Mouse (Mus musculus) bone marrow macrophage, adult 2 months (primary cell): Measurements from ENCODE around the gene Fam234a.

ENCODE experiments used
- CTCF ChIP-seq: IDR thresholded peaks from 2 replicates; pipeline ENCODE4 v1.5.1; 2012; ENCODE audit warnings: low read depth, mild to moderate bottlenecking, low read length, moderate library complexity
- POLR2A ChIP-seq: IDR thresholded peaks from 2 replicates; pipeline ENCODE4 v1.6.1; 2012; ENCODE audit warnings: mild to moderate bottlenecking, low read depth, low read length, borderline replicate concordance

DNA sequence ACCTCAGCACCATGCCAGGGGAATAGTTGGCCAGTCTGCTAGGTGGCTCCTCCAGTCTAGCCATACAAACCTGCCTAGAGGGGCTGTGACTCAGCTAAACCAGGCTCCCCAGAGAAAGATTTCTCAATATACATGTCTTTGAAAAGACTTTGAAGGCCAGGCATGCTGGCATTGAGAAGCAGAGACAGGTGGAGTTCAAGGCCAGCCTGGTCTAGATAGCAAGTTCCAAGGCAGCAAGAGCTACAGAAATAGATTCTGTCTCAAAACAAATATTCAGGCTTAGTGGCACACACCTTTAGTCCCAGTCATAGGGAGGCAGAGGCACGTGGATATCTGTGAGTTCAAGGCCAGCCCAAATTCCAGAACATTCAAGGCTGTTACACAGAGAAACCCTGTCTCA lies 37.6 kb downstream of the Fam234a start:
- TF ChIP-seq CTCF (no peak), POLR2A (no peak)
